Mouse (Mus musculus) cerebellum, adult 2 months (tissue): ENCODE results near the gene Birc2. TPM values are rescaled to one million over a fixed set of nuclear protein-coding genes. Genes with fewer than 3 reads are reported as not detected.
"Not testable (repeated sequence)": the region's sequence is repeated elsewhere in the genome, so short reads cannot be mapped to it uniquely, and the experiment has no call there.

Experiments used
- DNase-seq, 2 experiments: peaks; one replicate each; pipeline ENCODE4 v3.0.0; 2021
- H3K27ac ChIP-seq: fragments of 200-500 bp; 2 replicates; pipeline ENCODE4 v1.5.1; 2012; ENCODE audit warnings: low read length, control low read depth, inconsistent platforms; ENCODE audit not compliant: insufficient read depth
- H3K27me3 ChIP-seq: fragments of 200-500 bp; 2 replicates; pipeline ENCODE4 v1.6.1; 2012; ENCODE audit warnings: inconsistent platforms, mild to moderate bottlenecking, low read length, moderate library complexity; ENCODE audit not compliant: control insufficient read depth, insufficient read depth
- H3K4me1 ChIP-seq: fragments of 200-500 bp; 2 replicates; pipeline ENCODE4 v1.6.1; 2011; ENCODE audit warnings: low read length; ENCODE audit not compliant: control insufficient read depth, insufficient read depth
- H3K4me3 ChIP-seq: fragments of 200-500 bp; replicated peaks from 2 replicates; pipeline ENCODE3; 2011; ENCODE audit warnings: mild to moderate bottlenecking, low read depth, low read length, control low read depth; ENCODE audit not compliant: insufficient read depth
- CTCF ChIP-seq: fragments of 200-500 bp; IDR thresholded peaks from 2 replicates; pipeline ENCODE4 v1.5.1; 2011; ENCODE audit warnings: low read depth, mild to moderate bottlenecking, control low read depth, low read length, moderate library complexity, borderline replicate concordance; ENCODE audit not compliant: insufficient read depth
- POLR2A ChIP-seq: fragments of 200-500 bp; IDR thresholded peaks from 2 replicates; pipeline ENCODE4 v1.6.1; 2011; ENCODE audit warnings: low read length, control low read depth, borderline replicate concordance; ENCODE audit not compliant: insufficient read depth
- WGBS: fragments of 180-500 bp; shearing (Covaris S2); methylation state at CpG from one replicate; pipeline ENCODE4 v1.1.7; 2018; 5-methylcytosine and 5-hydroxymethylcytosine counted together
- polyA plus RNA-seq: library from polyadenylated mRNA; depleted of rRNA; stranded (reverse); fragments of >200 nt; gene quantifications from 2 replicates; pipeline ENCODE4 v1.2.3, GENCODE M21; 2012

Birc2 gene
- polyA plus RNA-seq, 1 experiment = 32.6 TPM

DNA sequence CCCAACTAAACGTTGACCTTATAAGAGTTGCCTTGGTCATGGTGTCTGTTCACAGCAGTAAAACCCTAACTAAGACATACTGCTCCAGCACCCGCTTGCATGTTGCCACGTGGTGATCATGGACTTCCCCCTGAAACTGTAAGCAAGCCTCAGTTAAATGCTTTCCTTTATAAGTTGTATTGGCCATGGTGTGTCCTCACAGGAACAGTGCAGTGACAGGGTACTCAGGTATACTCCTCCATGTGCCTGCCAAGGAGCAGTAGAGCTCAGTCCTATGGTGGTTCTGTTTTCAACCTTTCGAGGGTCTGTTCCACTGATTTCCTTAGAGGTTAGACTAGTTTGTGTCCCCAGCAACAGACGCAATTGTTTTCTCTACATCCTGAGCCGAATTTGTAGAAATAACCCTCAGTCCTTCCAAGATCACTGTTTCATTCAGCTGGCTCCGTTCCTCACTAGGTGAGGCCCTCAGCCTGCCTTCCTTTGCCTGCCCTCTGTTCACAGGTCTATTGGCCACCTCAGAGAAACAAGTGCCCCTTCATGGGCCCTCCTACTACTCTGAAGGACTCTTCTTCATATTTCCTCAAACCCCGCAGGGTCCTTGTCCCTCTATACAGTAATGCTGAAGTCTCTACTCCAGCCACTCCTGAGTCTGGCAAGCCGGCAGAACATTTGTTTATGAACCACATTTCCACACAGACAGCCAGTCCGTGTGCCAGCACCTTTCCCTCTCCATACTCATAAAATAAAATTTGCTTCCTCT, 33.9 kb upstream of the Birc2 start:
- WGBS = 86% methylated on average over 10 of the region's 10 CpGs
- no peaks in the 10 kb centered on the region for H3K27me3 ChIP-seq
- H3K4me1 ChIP-seq = no peaks in the 10 kb centered on the region
- DNase-seq = no peak
- H3K27ac ChIP-seq = no peak overlapping the region
- TF ChIP-seq POLR2A = no peak
- no peak for TF ChIP-seq CTCF
- H3K4me3 ChIP-seq = no peak overlapping the region

DNA sequence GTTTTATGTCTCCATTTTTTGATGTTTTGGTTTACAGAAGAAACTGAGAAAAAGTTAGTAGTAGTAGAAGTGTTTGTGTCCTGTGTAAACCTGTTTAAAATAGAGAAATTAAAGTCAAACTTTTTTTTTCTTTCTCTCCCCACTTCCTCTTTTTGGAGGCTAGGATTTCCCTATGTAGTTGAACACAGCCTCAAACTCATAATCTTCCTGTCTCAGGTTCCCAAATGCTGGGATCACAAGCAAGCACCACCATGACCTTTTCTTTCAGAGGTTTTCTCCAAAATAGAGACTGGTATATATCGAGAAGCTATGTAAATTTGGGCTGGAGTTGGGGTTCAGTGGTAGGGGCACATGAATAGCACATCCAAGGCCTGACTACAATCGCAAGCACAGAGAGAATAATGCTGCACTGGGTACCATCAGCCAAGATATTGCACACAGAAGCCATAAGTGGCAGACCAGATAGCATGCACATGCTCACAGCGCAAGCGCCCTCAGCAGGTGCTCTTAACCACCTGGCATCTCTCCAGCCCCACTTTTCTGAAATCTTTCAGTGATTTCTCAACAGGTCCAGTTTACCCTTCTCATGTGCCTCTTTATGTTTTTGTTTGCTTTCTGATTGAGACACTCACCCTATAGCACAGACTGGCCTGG, 32.1 kb upstream of the Birc2 start:
- TF ChIP-seq POLR2A (no peak), CTCF (no peak)
- Histone ChIP-seq H3K27ac (no peak overlapping the region), H3K27me3 (no peaks in the 10 kb centered on the region), H3K4me3 (no peak overlapping the region), H3K4me1 (no peaks in the 10 kb centered on the region)
- DNase-seq = no peak
- 79% methylated on average over 4 of the region's 4 CpGs for WGBS

DNA sequence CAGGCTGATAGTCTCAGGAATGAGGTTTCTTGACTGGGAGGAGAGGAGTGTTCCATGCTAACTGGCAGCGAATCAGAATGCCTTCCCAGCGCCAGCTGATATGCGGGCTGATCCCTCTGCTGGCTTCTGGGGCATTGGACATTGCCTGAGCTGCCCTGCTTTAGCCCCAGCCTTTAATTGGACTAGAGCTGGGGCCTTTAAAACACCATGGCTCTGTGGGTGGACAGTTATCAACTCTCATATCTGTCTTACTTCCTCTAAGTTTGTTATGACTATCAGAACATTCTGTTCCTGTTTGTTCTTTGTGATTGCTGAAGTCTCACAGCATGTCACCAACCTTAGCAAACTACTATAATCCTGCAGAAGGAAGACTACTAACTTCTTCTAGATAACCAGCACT, 31.1 kb upstream of the Birc2 start:
- TF ChIP-seq POLR2A (no peak), CTCF (no peak)
- no peaks in the 10 kb centered on the region for H3K27me3 ChIP-seq
- WGBS = 85% methylated on average over 3 of the region's 3 CpGs

DNA sequence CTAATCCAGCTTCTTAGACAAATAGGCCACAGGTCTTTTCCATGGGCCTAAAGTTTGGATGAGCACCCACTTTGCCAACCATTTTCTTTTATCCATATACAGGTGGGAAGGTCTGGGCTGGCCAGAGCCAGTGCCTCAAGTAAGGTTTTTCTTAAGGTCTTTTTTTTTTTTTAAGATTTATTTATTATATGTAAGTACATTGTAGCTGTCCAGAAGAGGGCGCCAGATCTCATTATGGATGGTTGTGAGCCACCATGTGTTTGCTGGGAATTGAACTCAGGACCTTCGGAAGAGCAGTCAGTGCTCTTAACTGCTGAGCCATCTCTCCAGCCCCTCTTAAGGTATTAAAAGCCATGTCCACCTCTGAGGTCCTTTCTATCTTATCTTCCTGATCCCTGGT, 30.1 kb upstream of the Birc2 start:
- WGBS = 84% methylated on average over 2 of the region's 2 CpGs
- not testable (repeated sequence) for H3K27me3 ChIP-seq, DNase-seq, H3K4me3 ChIP-seq, H3K4me1 ChIP-seq, H3K27ac ChIP-seq

More for the DNA sequence above, 31.1 kb upstream of the Birc2 start:
- DNase-seq = no peak
- Histone ChIP-seq H3K4me1 (no peaks in the 10 kb centered on the region), H3K27ac (no peak overlapping the region), H3K4me3 (no peak overlapping the region)

DNA sequence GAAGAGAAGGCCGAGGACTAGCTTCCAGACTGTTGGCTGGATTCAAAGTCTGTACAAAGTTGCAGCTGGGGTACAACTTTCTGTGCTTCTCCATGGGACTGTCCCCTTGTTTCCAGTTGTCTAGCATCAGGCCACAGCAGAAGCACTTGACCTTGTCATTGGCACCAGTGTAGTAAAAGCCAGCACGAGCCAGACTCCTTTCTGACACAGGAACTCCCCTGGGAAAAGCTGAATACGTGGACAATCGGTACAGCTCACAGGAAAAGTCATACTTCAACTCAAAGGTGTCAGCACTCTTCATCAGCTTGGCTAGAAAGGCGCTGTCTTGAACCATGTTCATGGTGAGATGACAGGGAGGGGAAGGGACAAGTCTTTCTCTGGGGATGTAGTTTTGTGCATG, 24.1 kb upstream of the Birc2 start:
- no peak for DNase-seq
- TF ChIP-seq POLR2A = no peak
- H3K27ac ChIP-seq = no peak overlapping the region

DNA sequence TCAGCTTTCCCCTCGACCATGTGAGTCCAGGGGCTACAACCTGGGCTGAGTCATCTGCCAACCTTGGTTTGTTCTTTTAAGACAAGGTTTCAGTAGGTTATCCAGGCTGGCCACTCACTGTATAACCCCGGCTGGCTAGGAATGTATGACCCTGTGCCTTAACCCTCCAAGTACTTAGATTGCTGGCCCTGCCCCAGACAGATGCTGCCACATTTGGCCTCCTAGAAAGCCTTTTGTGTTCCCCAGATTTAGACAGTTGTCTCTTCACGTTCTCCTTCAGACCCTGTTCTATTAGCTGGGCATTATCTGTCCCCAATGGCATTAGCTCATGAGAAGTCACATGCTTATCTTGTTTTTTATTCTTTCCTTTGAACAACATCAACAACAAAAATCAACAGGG, 19.0 kb upstream of the Birc2 start:
- H3K27ac ChIP-seq = no peak overlapping the region
- H3K4me1 ChIP-seq = 0 out of 2 replicates have a peak, but pooled peaks cover 2% of the 10 kb centered on the region
- WGBS = 61% methylated on average over 3 of the region's 3 CpGs
- TF ChIP-seq POLR2A = no peak
- DNase-seq = no peak
- H3K4me3 ChIP-seq = no peak overlapping the region
- H3K27me3 ChIP-seq = no peaks in the 10 kb centered on the region

More for the DNA sequence above, 24.1 kb upstream of the Birc2 start:
- Histone ChIP-seq H3K4me3 (no peak overlapping the region), H3K4me1 (no peaks in the 10 kb centered on the region), H3K27me3 (no peaks in the 10 kb centered on the region)
- 73% methylated on average over 5 of the region's 5 CpGs for WGBS

GRCm38 (mm10) chr9:7855374-7855773, 18.5 kb upstream of the Birc2 start:
- DNase-seq = peak; percentile 29 to 44
- Histone ChIP-seq H3K27me3 (no peaks in the 10 kb centered on the region), H3K27ac (no peak overlapping the region), H3K4me3 (no peak overlapping the region), H3K4me1 (0 out of 2 replicates have a peak, but pooled peaks cover 2% of the 10 kb centered on the region)
- 77% methylated on average over 1 of the region's 1 CpGs for WGBS
- TF ChIP-seq CTCF = peak; percentile 52; the same call in 1 of the 2 replicates
- no peak for TF ChIP-seq POLR2A

- WGBS = 25% methylated on average over 14 of the region's 14 CpGs
Observed at GRCm38 (mm10) chr9:7854196-7854595, 17.3 kb upstream of the Birc2 start.

More at GRCm38 (mm10) chr9:7854196-7854595, 17.3 kb upstream of the Birc2 start:
- DNase-seq = peak; percentile 46 to 62
- not testable (repeated sequence) for H3K27me3 ChIP-seq, H3K4me3 ChIP-seq, H3K27ac ChIP-seq, H3K4me1 ChIP-seq
